Mouse (Mus musculus) T-cell, adult 2 months (primary cell): Measurements from ENCODE around the gene Dennd4b.
"Not testable (repeated sequence)": the region's sequence is repeated elsewhere in the genome, so short reads cannot be mapped to it uniquely, and the experiment has no call there.

Source experiments
- DNase-seq: peaks from one replicate; pipeline ENCODE4 v3.0.0; 2022; ENCODE audit warnings: low spot score

Dennd4b gene

DNA sequence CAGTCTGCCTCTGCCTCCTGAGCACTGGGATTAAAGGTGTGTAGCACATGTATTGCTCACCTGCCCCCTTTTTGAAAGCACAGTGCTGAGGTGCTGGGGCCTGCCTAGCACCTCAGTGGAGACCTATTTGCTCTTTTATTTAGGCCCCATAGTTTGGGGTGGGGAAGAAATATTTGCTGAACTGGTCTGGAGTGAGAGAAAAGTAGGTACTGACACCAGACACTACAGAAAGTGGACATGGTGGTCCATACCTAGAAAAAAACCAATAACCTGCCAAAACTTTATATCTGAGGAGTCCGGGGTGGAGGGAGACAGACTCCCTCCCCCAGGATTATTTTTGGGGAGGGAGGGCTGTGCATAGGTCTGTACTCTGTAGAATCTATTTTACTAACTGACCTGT lies 11.8 kb upstream of the Dennd4b start:
- not testable (repeated sequence) for DNase-seq

DNA sequence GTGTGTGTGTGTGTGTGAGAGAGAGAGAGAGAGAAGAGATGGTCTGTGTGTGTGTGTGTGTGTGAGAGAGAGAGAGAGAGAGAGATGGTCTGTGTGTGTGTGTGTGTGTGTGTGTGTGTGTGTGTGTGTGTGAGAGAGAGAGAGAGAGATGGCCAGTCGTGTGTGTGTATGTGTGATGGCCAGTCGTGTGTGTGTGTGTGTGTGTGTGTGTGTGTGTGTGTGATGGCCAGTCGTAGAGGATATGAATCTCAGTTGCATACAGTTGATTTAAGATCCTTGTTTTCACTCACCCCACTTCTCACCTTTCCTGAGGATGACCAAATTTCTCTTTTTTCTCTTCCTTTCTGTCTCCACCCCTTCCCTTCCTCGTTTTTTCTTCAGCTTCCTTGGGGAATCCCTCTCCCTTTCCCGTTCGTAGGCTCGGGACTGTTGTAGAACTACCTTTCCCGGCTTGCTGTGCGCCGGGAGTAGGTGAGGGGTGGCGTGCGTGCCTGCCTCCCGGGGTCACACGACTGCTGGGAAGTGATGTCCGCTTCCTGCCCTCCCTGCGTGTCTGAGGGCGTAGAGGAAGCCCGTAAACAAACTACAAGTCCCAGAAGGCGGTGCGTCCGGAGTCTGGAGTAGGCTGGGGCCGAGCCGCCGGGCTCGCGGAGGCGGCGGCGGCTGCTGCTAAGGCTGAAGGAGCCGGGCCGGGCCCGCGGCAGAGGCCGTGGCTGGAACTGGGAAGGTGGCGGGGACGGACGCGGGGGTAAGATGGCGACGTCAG lies 11.1 kb upstream of the Dennd4b start, which contains the start of gene Crtc2:
TSS of gene Crtc2 (plus strand) at position 511 of the 766 bp plus-strand sequence.
- peak; percentile 93 for DNase-seq

DNA sequence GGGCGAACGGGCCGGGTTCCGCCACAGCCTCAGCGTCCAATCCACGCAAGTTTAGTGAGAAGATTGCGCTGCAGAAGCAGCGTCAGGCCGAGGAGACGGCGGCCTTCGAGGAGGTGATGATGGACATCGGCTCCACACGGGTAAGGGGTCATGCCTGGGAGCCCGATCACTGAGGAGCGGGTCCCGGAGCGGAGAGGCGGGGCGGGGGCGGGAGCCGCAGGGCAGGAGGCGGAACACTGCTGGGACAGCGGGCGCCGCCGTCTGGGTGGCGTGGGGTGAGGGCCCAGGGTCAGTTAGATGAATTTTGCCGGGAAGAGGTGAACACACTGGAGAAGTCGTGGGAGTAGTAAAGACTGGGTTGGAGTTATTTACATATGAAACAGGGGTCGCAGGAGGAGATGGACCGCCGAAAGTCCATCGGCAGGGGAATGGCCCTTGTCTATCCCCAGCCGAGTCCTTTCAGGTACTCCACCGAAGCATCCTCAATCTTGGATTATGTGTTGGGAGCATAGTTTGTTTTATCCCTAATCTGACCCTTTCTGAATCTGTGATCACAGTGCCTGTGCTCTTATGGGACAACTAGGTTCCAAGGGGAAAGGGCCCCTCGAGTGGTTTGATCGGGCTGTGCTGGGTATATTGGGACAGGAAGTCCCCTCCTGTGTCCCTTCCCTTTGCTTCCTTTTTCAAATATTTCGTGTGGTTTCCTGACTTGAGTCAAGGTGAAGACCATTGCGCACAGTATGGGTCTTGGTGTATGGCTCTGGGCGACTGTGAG lies 10.4 kb upstream of the Dennd4b start:
- DNase-seq = peak; percentile 21

DNA sequence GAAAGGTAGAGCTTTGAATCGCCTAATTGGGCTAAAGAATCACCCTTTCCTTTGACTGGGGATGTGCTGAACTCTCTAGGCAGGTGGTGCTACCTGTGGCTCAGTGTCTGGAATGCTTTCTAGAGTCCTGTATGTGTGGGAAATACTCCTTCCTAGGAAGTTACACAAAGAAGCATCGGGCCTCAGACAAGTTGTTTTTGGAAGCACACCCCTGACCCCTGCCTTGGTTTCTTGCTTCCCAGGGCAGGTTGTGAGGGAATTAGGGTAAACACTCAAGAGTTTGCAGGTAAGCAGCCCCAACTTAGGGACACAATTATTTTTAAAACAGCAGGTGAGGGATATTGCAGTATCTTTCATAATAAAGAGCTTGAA lies 9.8 kb upstream of the Dennd4b start:
- no peak for DNase-seq

DNA sequence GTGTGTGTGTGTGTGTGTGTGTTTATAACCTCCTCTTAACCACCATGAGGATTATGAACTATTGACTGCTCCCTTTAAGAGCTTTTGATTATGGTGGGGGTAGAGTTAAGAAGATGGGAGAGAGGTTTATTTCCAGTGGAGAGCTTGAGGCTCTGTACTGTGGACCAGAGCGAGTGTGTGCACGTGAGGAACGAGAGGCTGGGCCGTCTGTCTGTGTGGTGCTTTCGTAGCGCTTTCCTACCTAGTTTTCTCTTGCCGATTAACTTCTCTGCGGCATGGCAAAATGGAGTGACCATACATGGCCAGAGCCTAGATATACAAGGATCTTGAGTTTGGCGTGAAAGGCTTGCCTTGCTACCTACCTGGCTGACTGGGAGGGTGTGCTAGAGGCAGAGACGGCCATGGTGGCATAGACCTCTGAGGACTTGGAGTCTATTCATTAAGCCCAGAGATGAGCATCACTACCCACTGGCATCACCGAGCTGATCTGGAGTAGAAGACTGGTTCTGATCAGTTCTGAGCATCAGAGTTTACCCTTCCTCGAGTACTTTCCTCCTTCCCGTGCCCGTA lies 9.1 kb upstream of the Dennd4b start:
- DNase-seq = no peak

DNA sequence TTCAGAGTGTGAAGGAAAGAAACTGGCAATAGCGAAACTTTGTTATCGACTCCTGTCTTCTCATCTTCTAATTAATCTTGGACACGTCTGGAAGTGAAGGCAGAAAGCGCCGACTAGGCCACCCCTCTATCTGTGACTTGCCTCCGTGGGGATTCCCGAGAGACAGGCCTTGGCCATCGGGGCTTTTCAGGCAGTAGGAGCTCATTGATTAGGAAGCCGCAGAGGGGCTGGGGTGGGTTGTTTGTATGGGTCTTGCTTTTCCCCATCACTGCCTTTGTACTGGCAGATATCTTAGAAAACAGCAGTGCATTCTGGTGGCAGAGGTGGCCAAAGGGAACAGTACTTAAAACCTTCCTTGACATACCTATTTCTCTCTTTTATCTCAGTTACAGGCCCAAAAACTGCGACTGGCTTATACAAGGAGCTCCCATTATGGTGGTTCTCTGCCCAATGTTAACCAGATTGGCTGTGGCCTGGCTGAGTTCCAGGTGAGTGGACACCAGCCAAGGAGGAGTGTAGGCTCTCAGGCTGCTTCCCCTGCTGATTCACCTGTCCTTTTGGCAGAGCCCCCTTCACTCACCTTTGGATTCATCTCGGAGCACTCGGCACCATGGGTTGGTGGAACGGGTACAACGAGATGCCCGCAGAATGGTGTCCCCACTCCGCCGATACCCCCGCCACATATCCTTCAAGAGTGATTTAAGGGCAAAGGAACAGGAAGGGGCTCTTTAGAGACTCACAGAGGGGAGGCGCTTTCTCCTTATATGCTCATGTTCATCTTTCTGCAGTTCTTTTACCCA lies 8.1 kb upstream of the Dennd4b start:
- DNase-seq = no peak

DNA sequence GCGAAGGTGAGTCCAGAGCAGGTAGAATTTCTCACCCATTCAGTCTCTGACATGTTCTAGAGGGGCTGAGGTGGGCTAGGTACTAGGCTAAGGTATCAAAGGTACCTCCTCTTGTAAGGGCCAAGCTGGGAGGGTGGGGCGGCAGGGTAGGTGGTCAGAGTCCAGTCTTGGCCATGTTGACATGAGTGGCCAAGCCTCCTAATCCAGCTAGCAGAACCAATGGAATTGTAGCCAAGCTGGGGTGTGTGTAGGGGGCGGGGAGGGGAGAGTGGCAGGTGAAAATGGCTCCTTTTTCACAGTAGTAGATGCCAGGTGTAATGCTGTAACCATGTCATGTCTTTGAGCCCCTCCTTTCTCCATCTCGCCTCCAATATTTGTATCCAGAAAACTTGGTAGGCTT lies 6.5 kb upstream of the Dennd4b start:
- no peak for DNase-seq

DNA sequence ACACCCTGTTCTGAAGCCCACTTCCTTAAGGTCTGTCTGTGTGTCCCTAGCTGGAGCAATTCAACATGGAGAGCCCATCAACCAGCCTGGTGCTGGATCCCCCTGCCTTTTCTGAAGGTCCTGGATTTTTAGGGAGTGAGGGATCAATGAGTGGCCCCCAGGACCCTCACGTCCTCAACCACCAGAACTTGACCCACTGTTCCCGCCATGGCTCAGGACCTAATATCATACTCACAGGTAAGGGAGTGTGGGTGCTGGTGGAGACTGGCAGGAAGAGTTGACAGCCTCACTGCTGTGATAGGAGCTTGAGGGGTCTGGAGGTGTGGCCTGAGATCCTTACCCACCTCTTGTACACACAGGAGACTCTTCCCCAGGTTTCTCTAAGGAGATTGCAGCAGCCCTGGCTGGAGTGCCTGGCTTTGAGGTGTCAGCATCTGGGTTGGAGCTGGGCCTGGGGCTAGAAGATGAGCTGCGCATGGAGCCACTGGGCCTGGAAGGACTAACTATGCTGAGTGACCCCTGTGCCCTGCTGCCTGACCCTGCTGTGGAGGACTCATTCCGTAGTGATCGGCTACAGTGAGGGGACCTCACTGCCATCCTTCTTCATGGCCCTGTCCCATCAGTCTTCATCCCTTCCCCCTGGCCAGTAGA lies 1.7 kb upstream of the Dennd4b start:
- no peak for DNase-seq

DNA sequence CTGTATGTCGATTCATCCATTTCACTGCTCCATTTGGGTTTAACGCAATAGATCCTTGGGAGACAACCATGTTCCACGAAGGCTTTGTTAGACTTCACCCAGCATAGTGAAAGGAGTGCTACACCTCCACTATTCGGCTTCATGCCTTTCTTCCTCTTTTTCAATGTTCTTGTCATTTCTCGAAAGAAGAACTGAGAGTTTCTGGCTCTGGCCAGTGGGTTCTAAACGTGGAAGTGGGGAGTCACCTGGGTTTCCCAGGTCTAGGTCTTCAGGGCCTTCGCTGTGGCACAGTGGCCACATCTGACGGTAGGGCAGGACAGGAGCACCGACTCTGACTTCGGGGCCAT lies 325 bp upstream of the Dennd4b start:
- DNase-seq = no peak

DNA sequence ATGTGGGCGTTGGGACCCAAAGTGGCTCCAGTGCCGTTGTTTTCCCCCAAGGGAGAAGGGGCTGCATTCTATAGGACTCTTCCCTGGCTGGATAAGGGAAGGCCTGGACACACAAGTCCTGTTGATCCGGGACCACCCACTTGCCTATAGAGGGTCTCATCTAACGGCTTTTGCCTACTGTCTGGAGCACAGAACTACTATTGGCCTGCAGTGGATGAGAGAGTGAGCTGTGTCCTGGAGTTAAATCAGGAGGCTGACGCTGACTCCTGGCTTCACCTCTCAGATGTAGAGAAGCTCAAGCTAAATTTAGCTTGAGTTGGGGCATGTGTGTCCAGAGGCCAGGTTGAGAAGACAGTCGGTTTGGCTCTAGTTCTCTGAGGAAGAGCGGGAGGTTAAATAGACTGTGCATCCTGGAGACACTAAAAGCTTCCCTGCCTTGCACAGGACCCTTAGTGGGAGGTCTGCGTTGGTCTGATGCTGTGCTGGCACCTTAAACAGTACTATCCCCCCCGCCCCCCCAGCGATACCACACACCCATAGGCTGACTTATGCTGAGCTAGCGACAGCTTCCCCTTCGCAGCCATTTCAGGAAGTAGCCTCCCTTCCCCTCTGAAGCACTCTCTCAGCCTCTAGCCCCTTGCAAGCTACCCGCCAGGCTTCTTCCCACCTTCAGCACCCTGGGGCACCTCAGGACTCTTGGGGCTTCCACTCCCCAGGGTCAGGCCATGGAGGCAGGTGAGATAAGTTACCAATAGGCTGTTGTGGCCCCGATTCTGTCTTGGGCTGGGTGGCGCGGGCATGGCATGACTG lies 1.2 kb downstream of the Dennd4b start:
- DNase-seq = peak; percentile 57

DNA sequence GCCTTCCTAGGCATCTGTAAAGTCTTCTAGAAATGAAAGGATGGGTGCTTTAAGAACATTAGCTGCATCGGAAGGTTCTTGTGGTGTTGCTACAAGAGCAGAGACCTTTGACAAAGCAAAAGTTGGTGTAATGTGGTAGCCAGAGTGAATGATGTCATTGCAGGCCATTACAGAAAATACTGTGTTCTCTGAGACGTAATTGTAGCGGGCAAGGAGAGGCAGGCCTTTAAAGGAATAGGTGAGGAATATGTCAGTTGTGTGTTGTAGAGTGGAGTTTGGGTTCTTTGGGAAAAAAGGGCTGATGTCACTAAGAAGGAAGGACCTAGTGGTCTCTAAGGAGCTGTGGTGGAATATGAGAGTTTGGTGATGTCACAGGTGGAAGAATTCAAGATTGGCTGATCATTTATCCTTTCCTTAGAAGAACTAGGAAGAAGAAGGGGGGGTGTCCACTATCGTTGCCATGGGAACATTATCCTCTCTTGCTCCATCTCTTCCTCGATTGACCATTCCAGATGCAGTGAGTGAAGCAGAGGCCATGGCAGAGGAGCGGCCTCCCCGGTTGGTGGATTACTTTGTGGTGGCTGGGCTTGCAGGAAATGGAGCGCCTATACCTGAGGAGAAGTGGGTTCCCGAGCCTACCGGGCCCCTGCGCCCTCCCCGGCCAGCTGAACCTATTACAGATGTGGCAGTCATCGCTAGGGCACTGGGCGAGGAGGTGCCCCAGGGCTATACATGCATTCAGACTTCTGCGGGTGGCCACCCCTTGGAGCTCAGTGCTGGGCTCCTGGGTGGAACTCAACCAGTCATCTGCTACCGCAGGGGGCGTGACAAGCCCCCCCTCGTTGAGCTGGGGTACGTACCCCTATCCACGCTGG lies 2.2 kb downstream of the Dennd4b start:
- peak; percentile 41 for DNase-seq

DNA sequence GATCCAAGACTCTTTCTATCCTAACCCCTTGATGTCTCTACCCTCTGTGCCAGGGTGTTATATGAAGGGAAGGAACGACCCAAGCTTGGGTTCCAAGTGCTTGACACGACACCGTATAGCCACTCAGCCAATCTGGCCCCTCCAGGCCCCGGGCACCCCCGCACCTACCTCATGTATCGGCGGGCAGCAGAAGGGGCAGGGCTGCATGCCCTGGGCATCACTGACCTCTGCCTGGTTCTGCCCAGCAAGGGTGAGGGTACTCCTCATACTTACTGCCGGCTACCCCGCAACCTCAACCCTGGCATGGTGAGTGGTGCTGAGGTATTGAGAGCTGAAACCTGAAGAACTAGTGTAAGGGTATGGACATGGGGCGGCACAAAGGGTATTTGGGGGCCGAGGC lies 3.2 kb downstream of the Dennd4b start:
- DNase-seq = no peak

DNA sequence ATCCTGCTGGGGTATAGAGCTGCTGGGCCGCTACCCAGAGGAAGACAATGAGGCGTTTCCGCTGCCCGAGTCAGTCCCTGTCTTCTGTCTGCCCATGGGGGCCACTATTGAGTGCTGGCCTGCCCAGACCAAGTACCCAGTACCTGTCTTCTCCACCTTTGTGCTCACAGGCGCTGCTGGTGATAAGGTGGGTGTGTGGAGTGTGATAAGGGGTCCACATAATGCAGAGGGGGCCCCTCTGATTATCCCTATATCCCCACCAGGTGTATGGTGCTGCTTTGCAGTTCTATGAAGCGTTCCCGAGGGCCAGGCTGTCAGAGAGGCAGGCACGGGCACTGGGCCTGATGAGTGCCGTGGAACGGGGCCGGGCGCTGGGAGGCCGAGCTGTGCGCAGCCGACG lies 4.0 kb downstream of the Dennd4b start:
- no peak for DNase-seq

DNA sequence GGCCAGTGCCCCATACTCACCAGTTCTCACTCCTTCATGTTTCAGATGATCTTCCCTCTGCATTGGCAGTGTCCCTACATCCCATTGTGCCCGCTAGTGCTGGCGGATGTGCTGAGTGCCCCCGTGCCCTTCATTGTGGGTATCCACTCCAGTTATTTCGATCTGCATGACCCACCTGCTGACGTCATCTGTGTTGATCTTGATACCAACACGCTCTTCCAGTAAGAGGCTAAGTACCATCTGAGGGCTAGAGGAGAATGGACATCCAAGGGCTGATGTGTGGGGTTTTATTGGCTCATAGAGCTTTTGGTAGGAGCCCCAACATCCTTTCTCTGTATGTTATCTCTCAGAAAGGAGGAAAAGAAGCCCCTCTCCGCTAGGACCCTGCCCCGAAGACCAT lies 5.8 kb downstream of the Dennd4b start:
- no peak for DNase-seq

DNA sequence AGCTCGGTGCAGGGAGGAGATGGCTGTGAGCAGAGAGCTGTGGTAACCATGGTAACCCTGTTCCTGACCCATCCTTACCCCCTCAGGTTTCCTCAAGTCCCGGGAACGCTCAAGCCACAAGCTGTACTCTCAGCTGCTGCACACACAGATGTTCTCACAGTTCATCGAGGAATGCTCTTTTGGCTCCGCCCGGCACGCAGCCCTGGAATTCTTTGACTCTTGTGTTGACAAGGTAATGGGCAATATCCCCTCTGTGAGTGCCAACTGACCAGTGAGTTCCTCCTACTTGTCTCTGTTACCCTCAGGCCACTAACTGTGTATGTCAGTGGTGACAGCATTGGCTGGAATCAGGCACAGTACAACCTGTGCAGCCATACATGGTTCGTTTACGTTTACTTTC lies 7.2 kb downstream of the Dennd4b start:
- no peak for DNase-seq

DNA sequence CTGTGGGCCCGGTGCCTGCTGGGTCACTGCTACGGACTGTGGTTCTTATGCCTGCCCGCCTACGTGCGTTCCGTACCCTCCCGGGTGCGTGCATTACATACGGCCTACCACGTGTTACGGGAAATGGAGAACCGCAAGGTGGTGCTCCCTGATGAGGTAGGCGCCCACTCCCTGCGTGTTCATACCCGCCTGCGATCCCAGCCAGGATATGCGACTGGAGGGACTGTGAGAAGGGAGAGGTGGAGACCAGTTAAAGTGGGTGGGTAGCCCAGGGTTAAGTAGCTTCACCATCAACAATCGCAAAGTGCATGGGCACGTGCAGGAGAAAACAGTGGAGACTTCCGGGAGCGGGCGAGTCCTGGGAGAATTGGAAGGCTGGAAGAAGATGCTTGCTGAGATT lies 8.9 kb downstream of the Dennd4b start:
- no peak for DNase-seq

DNA sequence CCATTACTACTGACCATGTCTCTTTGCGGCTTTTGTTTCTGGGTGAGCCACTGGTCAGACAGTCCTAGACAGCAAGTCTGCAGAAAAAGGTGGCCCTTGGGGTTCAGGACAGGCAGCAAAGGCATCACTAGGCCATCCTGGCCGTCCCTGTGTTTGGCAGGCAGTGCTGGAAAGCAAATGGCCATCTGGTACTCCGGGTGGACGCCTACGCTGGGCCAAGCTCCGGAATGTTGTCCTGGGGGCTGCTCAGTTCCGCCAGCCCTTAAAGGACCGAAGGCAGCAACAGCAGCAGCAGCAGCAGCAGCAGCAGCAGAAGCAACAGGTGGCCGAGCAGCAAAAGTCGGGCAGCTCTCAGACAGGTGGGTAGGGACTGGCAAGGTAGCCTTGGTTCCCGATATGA lies 10.3 kb downstream of the Dennd4b start:
- DNase-seq = no peak

DNA sequence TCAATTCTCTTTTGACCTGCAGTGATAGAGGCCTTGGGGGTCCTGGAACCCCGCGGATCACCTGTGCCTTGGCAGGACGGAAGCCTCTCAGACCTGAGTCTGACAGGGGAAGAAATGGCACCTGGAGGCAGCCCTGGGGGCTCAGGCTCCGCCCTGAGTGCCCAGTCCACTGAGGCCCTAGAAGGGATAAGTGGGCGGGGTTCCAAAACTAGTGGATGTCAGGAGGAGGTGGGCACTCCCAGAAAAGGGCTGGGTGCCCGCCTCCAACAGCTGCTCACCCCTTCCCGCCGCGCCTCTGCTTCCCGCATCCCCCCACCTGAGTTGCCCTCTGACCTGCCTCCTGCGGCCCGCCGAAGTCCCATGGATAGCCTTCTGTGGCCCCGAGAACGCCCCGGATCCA lies 11.9 kb downstream of the Dennd4b start:
- DNase-seq = no peak

DNA sequence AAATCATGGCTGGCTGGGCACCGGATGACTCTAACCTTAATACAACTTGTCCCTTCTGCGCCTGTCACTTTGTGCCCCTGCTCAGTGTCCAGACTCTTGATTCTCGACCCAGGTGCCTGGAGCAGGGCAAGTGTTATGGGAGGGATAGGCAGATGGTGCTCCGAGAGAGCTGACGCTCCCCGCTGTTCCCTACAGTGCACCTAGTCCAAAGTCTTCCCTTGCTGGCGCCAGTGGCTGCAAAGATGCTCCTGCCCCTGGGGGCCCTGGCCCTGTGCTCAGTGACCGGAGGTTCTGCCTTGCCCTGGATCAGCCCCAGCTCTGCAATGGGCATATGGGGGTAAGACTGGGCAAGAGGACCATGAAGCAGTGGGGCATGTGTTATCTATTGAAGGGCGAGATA lies 12.8 kb downstream of the Dennd4b start:
- DNase-seq = no peak

DNA sequence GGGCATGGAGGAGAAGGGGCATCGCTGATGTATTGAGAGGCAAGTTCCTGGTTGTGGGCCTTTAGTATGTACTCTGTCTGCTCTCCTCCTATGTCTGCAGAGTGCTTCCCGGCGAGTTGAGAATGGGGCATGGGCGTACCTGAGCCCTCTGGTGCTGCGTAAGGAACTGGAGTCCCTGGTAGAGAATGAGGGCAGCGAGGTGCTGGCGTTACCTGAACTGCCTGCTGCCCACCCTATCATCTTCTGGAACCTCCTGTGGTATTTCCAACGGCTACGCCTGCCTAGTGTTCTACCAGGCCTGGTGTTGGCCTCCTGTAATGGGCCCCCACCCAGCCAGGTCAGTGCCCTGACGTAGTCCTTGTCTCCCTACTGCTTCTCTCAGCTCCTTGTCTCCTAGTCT lies 13.2 kb downstream of the Dennd4b start:
- DNase-seq = no peak
